Mouse (Mus musculus) E14TG2a.4 (cell line): ENCODE data around the gene Fam163a.

ENCODE experiments used
- H3K27me3 ChIP-seq: 2 replicates; pipeline ENCODE4 v1.6.1; 2014; ENCODE audit warnings: low read length, control low read depth; ENCODE audit not compliant: insufficient read depth
- H3K36me3 ChIP-seq: 2 replicates; pipeline ENCODE4 v1.6.1; 2014; ENCODE audit warnings: low read length, control low read depth; ENCODE audit not compliant: insufficient read depth
- H3K4me1 ChIP-seq: replicated peaks from 2 replicates; pipeline ENCODE4 v1.6.1; 2014; ENCODE audit warnings: low read depth, low read length, control low read depth
- H3K4me3 ChIP-seq: replicated peaks from 2 replicates; pipeline ENCODE4 v1.5.1; 2014; ENCODE audit warnings: mild to moderate bottlenecking, low read length
- H3K9me3 ChIP-seq: 2 replicates; pipeline ENCODE4 v1.6.1; 2014; ENCODE audit warnings: low read length, control low read depth
- CTCF ChIP-seq: conservative IDR thresholded peaks from 2 replicates; pipeline ENCODE4 v1.5.1; 2014; ENCODE audit warnings: low read length
- NANOG ChIP-seq: IDR thresholded peaks from 2 replicates; pipeline ENCODE4 v1.6.1; 2014; ENCODE audit warnings: borderline replicate concordance, low read length, mixed read lengths
- POU5F1 ChIP-seq: IDR thresholded peaks from 2 replicates; pipeline ENCODE4 v1.6.1; 2014; ENCODE audit warnings: low read length, borderline replicate concordance

Gene Fam163a

GRCm38 (mm10) chr1:156226903-156227302, 22.1 kb upstream of the Fam163a start:
- TF ChIP-seq CTCF (no peak), NANOG (no peak), POU5F1 (no peak)

GRCm38 (mm10) chr1:156222205-156223000, 17.6 kb upstream of the Fam163a start:
- Histone ChIP-seq H3K27me3 (peaks cover 12% of the 10 kb centered on the region), H3K4me1 (peaks cover 13% of the 10 kb centered on the region), H3K36me3 (no peaks in the 10 kb centered on the region), H3K9me3 (no peaks in the 10 kb centered on the region), H3K4me3 (no peak overlapping the region)
- no peak for TF ChIP-seq NANOG
- no peak for TF ChIP-seq POU5F1
- no peak for TF ChIP-seq CTCF

More at GRCm38 (mm10) chr1:156226903-156227302, 22.1 kb upstream of the Fam163a start:
- H3K36me3 ChIP-seq: no peaks in the 10 kb centered on the region
- H3K4me1 ChIP-seq: peaks cover 9% of the 10 kb centered on the region
- no peak overlapping the region for H3K4me3 ChIP-seq
- H3K9me3 ChIP-seq: no peaks in the 10 kb centered on the region
- H3K27me3 ChIP-seq: peaks cover 34% of the 10 kb centered on the region

- peaks cover 10% of the 10 kb centered on the region; the same call in 1 of the 2 replicates for H3K27me3 ChIP-seq
- TF ChIP-seq POU5F1 (no peak), NANOG (no peak), CTCF (no peak)
- H3K4me3 ChIP-seq: no peak overlapping the region
- peaks cover 23% of the 10 kb centered on the region for H3K4me1 ChIP-seq
- no peaks in the 10 kb centered on the region for H3K9me3 ChIP-seq
- H3K36me3 ChIP-seq: no peaks in the 10 kb centered on the region
These were observed 16.5 kb upstream of the Fam163a start for GRCm38 (mm10) chr1:156221327-156221726.

GRCm38 (mm10) chr1:156218573-156218972, 13.7 kb upstream of the Fam163a start:
- H3K4me3 ChIP-seq: no peak overlapping the region
- TF ChIP-seq CTCF (no peak), POU5F1 (no peak), NANOG (no peak)
- H3K4me1 ChIP-seq: peaks cover 29% of the 10 kb centered on the region
- H3K9me3 ChIP-seq: no peaks in the 10 kb centered on the region
- peaks cover 12% of the 10 kb centered on the region; the same call in 1 of the 2 replicates for H3K27me3 ChIP-seq
- no peaks in the 10 kb centered on the region for H3K36me3 ChIP-seq

- Histone ChIP-seq H3K27me3 (peaks cover 13% of the 10 kb centered on the region; the same call in 1 of the 2 replicates), H3K36me3 (no peaks in the 10 kb centered on the region), H3K9me3 (no peaks in the 10 kb centered on the region), H3K4me3 (no peak overlapping the region), H3K4me1 (peaks cover 29% of the 10 kb centered on the region)
- TF ChIP-seq CTCF: no peak
- TF ChIP-seq POU5F1: no peak
- no peak for TF ChIP-seq NANOG
These were observed 13.1 kb upstream of the Fam163a start for GRCm38 (mm10) chr1:156217941-156218340.

GRCm38 (mm10) chr1:156217393-156217792, 12.6 kb upstream of the Fam163a start:
- Histone ChIP-seq H3K36me3 (no peaks in the 10 kb centered on the region), H3K27me3 (peaks cover 13% of the 10 kb centered on the region; the same call in 1 of the 2 replicates), H3K9me3 (no peaks in the 10 kb centered on the region), H3K4me1 (peaks cover 24% of the 10 kb centered on the region), H3K4me3 (no peak overlapping the region)
- TF ChIP-seq CTCF: no peak
- TF ChIP-seq POU5F1: no peak
- TF ChIP-seq NANOG: no peak

- no peaks in the 10 kb centered on the region for H3K36me3 ChIP-seq
- peaks cover 23% of the 10 kb centered on the region for H3K4me1 ChIP-seq
- H3K27me3 ChIP-seq: peaks cover 5% of the 10 kb centered on the region; the same call in 1 of the 2 replicates
- no peaks in the 10 kb centered on the region for H3K9me3 ChIP-seq
- no peak overlapping the region for H3K4me3 ChIP-seq
- TF ChIP-seq POU5F1 (no peak), CTCF (no peak), NANOG (no peak)
These were observed 11.4 kb upstream of the Fam163a start for GRCm38 (mm10) chr1:156216249-156216648.

GRCm38 (mm10) chr1:156214651-156215050, 9.8 kb upstream of the Fam163a start:
- Histone ChIP-seq H3K9me3 (no peaks in the 10 kb centered on the region), H3K4me1 (peaks cover 23% of the 10 kb centered on the region), H3K4me3 (no peak overlapping the region), H3K27me3 (peaks cover 4% of the 10 kb centered on the region; the same call in 1 of the 2 replicates), H3K36me3 (no peaks in the 10 kb centered on the region)
- TF ChIP-seq NANOG (no peak), POU5F1 (no peak), CTCF (no peak)

- no peak overlapping the region for H3K4me3 ChIP-seq
- peaks cover 4% of the 10 kb centered on the region; the same call in 1 of the 2 replicates for H3K27me3 ChIP-seq
- TF ChIP-seq POU5F1 (no peak), CTCF (no peak), NANOG (no peak)
- no peaks in the 10 kb centered on the region for H3K9me3 ChIP-seq
- peaks cover 21% of the 10 kb centered on the region for H3K4me1 ChIP-seq
- no peaks in the 10 kb centered on the region for H3K36me3 ChIP-seq
These were observed 8.1 kb upstream of the Fam163a start for GRCm38 (mm10) chr1:156212923-156213322.
